Mouse (Mus musculus): ENCODE measurements around the gene Mov10l1.

DNA sequence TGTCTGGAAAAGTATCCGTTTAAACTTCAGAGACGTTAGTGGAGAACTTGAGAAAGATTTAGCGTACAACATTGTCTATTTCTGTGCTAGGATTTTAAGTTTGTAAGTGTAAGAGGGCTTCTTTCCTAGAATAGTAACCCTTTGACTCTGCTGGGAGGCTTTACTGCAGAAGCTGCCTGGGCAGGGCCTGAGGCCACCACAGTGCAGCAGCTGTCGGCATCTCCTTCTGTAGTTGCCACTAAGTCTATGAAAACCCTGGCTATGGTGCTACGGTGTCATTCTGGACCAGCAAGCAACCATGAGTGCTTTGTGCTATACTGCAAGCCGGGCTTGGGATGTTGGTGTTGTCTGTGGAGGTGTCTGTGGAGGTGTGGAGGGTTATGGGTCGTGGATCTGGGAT is 37.8 kb downstream of the Mov10l1 start:
- TF ChIP-seq CTCF (IDR thresholded peaks at IDR 0.05; ENCODE audit: control insufficient read depth, insufficient read depth, insufficient read length) (no peak), MYOG (IDR thresholded peaks at IDR 0.05; ENCODE audit: control insufficient read depth, extremely low read depth, insufficient read length) (no peak), USF1 (IDR thresholded peaks at IDR 0.05; ENCODE audit: low read depth) (no peak)

All from C2C12 (cell line).